10 mouse cellular contexts compared by ENCODE assay signal in the genomic region with DNA sequence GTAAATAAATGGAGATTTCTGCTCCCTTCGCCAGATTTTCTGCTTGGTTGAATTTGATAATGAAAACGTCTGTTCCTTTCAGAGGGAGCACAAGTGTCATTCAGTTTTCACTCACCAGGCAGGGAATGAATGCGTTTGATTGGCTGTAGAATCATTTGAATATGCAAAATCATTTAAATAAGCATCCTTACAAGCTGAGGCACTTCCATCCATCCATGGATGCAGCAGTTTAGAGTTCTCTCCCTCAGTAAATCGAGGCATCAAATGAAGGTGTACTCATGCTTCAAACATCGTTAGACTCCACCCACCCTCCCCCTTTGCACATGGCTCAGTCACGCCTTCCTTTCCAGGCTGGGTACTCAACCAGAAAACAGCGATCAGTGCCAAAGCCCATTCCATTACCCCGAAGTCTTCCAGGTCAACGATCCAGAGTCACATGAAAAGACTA.
DNase-seq lines count a peak whose midpoint lies in the region; ATAC-seq and TF ChIP-seq lines count a peak whose summit lies in the region.
"Had no signal": no experiment of that assay in that cellular context is flagged by ENCODE, and none has a peak within 500 bp of the region (broad histone marks: within the 10 kb centered on the region; RNA-seq: fewer than 3 reads in every experiment).

No protein-coding gene starts in this region.

- peaks cover 9% of the 10 kb centered on the region; the same call in 1 of the 2 replicates for H3K36me3 ChIP-seq in hindbrain, embryonic 14.5 days (replicated peaks; ENCODE audit: control insufficient read depth, insufficient read depth)
- H3K36me3 ChIP-seq: lung, embryonic 15.5 days had no signal

- no peak for TF ChIP-seq POLR2A in cortical plate, adult 2 months (IDR thresholded peaks at IDR 0.05; ENCODE audit: extremely low read depth, insufficient read depth, low read length)

- peaks cover 19% of the 10 kb centered on the region for H3K4me1 ChIP-seq in cortical plate, adult 2 months (ENCODE audit: control insufficient read depth, insufficient read depth, low read length)
- H3K4me1 ChIP-seq in hindbrain, embryonic 14.5 days (replicated peaks; ENCODE audit: control insufficient read depth, insufficient read depth, low read length): peaks cover 67% of the 10 kb centered on the region

- H3K27me3 ChIP-seq in hindbrain, embryonic 14.5 days (ENCODE audit: control insufficient read depth, insufficient read depth, low read length): no peaks in the 10 kb centered on the region
- H3K27me3 ChIP-seq: lung, embryonic 15.5 days had no signal

- H3K27ac ChIP-seq in cortical plate, adult 2 months (ENCODE audit: insufficient read depth, low read length): 0 out of 2 replicates have a peak overlapping the region, but pooled peaks have one; percentile 37
- peak overlapping the region; percentile 23; the same call in 1 of the 2 replicates for H3K27ac ChIP-seq in hindbrain, embryonic 14.5 days
- H3K27ac ChIP-seq: heart, embryonic 10.5 days; lung, embryonic 15.5 days had no signal

- WGBS in hindbrain, embryonic 14.5 days: 19% methylated on average over 9 of the region's 9 CpGs

- H3K9ac ChIP-seq in hindbrain, embryonic 14.5 days: no peak overlapping the region
- H3K9ac ChIP-seq: lung, embryonic 15.5 days had no signal

- DNase-seq in NIH3T3 (ENCODE audit: low read depth): peak; percentile 13
- DNase-seq in hindbrain, embryonic 14.5 days (ENCODE audit: low spot score): peak; percentile 57
- DNase-seq in mesoderm, embryonic 11.5 days (ENCODE audit: low read depth, low spot score): peak; percentile 37
- DNase-seq in adrenal gland, postnatal 14 days: no peak
- DNase-seq in layer of hippocampus, adult 11-12 months (ENCODE audit: low spot score): no peak
- DNase-seq in left cerebral cortex, adult 11 months (ENCODE audit: low spot score): no peak

- no peak overlapping the region for H3K4me3 ChIP-seq in cortical plate, adult 2 months (ENCODE audit: insufficient read depth, low read length)
- no peak overlapping the region for H3K4me3 ChIP-seq in hindbrain, embryonic 14.5 days (replicated peaks; ENCODE audit: low read length)
- H3K4me3 ChIP-seq: erythroblast, embryonic 14.5 days; heart, embryonic 10.5 days; lung, embryonic 15.5 days had no signal

- ATAC-seq in hindbrain, embryonic 14.5 days (ENCODE audit: low FRiP score): peak; percentile 41; the same call in 1 of the 2 replicates

- TF ChIP-seq CTCF in cortical plate, adult 2 months (IDR thresholded peaks at IDR 0.05; ENCODE audit: extremely low read depth, insufficient read depth, low read length): no peak

- H3K9me3 ChIP-seq in hindbrain, embryonic 14.5 days (ENCODE audit: control insufficient read depth, low read length): no peaks in the 10 kb centered on the region
- H3K9me3 ChIP-seq: heart, embryonic 10.5 days; lung, embryonic 15.5 days had no signal

- no peak overlapping the region for H3K4me2 ChIP-seq in hindbrain, embryonic 14.5 days (replicated peaks)
- H3K4me2 ChIP-seq: lung, embryonic 15.5 days had no signal

Comparison
In these comparisons a context has a peak if more than half of its experiments do, and no peak if none do; other contexts are left out.
1. DNase-seq: peak in NIH3T3 (single experiment), hindbrain, embryonic 14.5 days (single experiment) and mesoderm, embryonic 11.5 days (single experiment); none in adrenal gland, postnatal 14 days (single experiment), layer of hippocampus, adult 11-12 months (single experiment) and left cerebral cortex, adult 11 months (single experiment).